Mouse (Mus musculus) WW6 (cell line): ENCODE results near the gene Icam2.
"Not testable (repeated sequence)": the region's sequence is repeated elsewhere in the genome, so short reads cannot be mapped to it uniquely, and the experiment has no call there.

Source experiments
- DNase-seq: peaks from one replicate; pipeline ENCODE4 v3.0.0-alpha.2; 2013; ENCODE audit warnings: low read depth, low spot score

Gene Icam2

DNA sequence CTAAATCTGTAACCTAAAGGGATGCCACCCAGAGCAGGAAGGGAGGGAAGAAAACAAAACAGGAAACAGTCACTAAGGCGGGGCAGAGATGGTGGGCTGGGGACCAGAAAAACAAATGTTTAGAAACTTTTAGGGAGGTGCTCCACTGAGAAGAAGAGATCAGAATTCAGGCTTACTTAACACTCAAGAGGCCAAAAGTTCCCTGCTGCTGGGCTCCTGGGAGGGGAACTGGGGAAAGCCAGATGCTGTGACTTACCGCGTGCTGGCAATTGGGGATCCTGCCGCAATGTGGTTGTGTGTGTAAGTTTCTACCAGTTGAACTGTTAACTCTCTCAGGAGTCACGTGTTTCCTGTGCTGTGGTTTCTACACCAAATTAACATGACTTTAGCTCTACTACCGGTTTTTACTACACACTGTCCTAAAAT, at the start of gene Icam2:
Gene Icam2 (minus strand): TSS at position 285 of the 426 bp plus-strand sequence.
- DNase-seq, result no peak

DNA sequence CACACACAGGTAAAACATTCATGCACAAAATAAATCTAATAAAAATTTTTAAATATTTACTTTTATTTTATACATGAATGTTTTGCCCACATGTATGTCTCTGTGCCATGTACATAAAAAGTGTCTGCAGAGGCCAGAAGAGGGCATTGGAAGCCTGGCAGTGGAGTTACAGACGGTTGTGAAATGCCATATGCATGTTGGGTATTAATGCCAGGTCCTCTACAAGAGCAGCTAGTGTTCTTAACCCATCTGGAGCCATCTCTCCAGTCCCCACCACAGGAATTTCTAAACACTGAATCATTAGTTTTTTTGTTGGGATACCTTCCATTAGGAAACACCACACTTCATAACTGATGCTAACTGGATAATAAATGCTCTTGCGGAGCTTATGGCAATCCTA, 49.7 kb upstream of the Icam2 start:
- no peak for DNase-seq

DNA sequence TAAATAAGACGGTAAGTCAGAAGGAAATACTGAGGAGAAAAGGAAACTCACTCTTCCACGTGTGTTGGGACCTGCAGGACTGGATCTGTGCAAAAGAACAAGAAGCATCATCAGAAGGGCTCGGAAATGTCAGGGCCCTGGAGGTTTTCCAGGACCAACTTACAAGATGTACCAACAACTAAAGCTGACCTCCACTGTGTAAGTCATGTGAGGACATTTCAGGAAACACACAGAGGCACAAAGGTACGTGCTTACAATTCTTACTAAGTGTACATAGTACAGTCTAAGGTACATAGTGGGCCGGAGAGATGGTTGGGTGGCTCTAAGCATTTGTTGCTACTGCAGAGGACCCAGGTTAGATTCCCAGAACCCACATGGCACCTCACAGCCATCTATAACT, 49.2 kb upstream of the Icam2 start:
- DNase-seq, result no peak

DNA sequence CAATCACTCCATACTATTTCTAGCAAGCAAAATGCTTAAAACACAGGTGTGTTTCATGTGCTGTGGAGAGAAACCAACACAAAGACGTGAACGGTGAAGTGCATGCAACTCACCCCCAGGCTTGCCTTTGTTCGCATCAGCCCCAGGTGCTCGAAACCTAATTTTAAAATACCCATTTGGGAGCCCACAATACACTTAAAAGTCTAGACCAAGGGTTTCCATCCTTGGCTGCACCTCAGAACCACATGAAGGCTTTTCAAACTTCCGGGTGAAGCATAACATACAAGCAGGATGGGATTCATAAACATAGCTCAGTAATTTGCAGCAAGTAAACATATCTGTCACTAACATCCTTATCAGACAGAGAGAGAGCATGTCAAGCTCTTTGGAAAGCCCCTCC, 42.5 kb upstream of the Icam2 start:
- no peak for DNase-seq

DNA sequence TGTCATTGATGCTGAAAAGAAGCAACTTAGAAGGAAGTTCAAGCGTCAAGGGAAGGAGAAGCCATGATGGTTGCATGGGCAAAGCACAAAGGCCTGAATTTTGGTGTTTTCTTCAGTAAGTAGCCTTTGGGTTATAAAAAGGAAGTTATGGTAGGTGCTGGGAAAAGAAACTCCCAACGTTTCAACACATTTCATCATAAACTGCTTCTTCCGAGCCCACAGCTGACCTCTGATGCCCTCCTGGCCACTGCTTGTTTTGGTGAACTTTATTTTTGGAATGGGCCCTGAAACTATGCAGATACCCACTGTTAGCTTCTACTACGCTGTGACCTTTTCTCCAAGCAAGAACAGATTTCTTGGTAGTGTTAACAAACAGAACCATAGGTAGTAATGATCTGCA, 41.8 kb upstream of the Icam2 start:
- DNase-seq, result no peak

DNA sequence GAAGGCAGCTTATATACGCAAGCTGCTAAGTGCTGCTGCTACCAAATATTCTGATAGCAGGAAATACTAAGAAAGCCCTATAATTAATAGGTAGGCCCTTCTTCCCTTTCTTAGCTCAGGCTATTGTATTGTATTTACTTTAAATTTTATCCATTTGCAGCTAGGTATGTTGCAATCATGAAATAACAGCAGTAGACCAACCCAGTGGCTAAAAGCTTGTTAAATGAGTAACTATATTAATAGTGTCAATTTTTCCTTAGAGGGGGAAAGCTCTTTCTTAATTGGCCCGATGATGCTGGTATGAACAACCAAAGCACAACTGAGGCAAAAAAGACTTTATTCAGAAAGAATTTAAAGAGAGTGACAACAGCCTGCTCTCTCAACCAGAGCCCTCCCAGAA, 40.7 kb upstream of the Icam2 start:
- no peak for DNase-seq

DNA sequence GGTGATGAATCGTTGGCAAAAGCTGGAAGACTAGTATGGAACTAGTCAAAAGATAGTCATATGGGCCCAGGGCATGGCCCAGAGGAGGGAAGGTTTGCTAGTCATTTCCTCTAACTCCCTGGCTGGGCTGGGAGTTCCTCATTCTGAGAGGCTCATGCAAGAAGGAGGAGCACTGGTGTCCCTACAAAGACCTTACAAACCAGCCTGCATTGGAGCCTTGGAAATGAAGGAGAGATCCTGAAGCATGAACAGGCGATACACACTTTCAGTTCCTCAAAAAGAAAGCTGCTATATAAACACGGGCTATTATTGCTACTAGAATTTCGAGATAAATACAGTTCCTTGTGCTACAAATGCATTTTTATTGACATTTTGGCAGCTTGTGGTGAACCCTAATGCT, 40.2 kb upstream of the Icam2 start:
- no peak for DNase-seq

DNA sequence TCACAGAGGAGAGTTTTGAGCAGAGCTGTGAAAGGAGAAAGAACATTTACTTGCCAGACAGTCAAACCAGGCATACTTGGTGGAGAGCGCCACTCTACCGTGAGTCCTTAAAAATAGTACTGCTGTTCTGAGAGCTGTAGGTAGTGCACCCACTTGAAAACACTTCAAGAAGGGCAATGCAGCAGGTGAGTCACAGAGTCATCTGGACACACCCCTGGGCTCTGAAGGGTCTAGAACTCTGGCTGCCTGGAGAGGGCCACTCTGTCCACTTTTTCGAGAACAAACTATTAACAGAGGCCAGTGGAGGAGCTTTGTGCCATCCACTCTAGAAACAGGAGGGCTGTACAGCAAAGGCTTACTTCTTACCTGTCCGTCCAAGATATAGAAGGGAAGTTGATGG, 38.6 kb upstream of the Icam2 start:
- no peak for DNase-seq

DNA sequence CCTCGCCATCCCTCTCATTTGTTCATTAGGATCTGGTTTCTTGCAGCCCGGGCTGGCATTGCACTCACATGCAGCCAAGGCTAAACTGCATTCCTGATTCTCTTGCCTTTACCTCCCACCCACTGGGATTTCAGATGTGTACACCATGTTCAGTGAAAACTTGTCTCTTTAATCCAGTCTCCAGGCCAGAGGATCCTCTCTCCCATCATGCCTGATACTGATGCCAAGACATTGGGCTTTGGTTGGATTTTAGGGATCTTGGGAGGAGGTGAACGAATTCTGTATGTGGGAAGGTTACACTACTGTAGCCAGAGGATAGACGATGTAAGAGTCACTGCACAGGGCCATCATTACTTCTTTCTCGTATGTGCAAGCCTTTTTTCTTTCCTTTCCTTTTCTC, 37.3 kb upstream of the Icam2 start:
- no peak for DNase-seq

DNA sequence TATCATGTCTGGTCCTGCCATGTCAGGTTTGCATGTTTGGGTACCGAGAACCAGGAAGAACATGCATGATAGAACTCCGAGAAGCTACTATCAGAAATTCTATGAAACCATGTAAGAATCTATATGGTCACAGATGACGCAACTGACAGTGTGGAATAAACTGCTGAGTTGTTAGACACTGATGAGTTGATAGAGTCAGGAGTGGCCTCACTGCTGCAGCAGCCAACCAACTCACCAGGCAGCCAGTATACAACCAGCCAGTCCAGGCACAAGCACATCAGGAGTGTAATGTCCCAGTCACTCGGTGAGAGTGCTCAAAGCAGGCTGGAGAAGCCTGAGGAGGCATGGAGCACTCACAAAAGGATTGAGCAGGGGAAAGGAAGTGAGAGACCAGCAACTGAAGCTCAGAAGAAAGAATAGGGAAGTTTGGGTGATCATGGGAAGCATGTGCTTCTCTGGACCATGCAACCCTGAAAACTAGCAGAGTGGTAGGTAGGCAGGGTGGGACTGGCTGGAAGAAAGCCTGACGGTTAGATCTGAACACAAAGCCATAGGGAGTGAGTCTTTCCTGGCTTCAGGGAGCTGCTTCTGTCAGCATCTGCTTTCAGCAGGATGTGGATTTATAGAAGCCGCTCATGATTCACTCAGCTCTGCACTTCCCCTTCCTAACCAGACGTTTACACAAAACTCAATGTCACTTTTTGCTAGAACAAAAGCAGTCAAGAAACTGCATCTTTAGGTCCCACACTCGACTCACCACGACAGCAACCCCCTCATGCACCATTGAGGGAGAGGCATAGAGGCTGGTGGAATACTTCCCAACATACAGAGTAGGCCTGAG, 31.6 kb upstream of the Icam2 start:
- DNase-seq, result no peak

DNA sequence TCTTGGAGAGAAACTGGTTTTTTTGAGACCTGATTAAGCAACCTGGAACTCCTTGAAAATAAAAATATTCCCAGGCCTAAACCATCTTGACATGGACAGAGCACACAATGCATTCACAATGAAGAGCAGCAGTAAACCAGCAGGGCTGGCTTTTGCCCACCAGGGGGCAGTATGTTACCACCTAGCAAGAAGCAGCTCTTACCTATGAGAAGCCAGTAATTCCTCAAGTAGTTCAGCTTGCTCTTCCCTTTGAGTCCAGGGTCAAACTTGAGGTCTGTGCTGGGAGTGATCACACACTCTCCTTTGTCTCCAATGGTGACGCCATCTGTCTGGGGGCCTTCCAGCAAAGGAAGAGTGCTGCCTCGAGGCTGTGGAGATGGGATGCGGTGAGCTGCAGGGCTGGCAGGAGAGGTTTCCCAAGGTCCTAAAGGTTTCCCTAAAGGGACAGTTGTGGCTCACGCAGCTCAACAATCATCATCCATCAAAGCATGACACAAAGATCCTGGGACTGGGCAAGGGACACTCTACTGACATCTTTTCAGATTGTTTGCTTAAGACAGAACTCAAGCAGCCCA, 30.8 kb upstream of the Icam2 start:
- peak; percentile 71 for DNase-seq

DNA sequence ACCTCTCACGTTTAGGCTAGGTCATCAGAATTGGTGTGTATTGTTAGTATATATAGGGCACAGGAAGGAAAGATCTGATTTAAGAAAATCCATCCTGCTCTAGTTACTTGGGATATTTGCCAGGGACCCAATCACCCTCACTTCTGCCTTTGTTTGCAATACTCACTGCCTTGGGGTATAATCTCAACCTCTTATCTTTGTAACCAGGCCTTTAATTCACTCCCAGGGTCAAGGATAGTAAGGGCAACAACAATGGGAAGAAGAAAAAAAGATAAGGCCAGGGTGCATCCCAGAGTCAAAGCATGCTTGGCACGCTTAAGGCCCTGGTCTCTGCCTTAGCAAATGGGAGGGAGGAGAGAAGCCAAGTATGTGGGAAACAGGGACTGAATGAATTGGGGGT, 30.0 kb upstream of the Icam2 start:
- DNase-seq, result no peak

DNA sequence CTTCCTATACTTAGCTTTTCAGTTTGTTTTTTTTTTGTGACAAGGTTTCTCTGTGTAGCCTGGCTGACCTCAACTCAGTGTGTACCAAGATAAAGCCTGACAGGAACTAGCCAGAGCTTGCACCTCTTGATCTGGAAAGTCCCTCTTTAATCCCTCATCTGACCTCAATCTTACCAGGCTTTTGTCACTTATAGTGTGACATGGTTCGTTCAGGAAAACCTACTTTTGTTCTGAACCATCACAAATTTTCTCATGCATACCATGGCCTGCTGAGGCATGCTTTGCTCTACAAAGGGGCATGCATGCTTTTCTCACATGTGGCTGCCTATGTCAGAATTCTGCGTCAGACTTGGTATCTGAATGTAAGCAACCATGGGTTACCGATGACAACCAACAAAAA, 28.5 kb upstream of the Icam2 start:
- no peak for DNase-seq

DNA sequence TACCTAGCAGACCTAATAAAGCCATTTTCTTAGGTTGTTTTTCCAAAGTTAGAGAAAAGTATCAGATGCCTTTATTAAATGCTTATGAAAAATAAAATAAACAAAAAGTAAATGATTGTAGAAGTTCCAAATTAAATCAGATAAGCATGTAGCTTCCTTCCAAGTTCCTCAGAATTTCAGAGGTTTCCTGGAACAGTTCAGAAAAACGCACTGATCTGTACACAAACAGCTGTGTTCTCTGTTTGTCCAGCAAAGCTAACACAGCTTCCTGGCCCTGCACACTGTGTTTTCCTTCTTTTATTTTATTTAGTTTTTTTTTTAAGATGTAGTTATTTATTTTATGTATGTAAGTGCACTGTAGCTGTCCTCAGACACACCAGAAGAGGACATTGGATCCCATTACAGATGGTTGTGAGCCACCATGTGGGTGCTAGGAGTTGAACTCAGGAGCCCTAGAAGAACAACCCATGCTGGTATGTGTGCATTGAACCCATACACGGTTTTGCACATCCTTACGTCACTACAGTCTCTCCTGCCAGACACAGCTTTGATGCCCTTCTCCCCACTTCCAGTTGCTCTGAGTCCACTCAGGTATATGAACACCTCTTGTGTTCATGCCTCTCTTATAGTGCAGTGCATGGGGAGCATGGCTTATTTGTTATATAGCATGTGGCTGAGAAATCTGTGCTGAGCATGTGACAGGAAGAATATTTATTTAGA, 24.9 kb upstream of the Icam2 start:
- DNase-seq, result no peak

DNA sequence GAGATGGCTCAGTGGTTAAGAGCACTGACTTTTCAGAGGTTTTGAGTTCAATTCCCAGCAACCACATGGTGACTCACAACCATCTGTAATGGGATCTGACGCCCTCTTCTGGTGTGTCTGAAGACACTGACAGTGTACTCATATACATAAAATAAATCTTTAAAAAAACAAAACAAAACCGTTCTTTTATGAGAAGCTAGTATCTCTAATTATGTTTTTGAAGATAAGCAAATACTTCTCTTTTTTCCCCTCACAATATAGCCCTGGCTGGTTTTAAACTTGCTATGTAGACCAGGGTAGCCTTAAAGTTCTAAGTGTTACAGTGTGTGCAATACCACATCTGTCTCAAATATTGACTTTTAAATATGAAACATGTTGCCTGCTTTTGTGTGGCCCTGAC, 23.3 kb upstream of the Icam2 start:
- DNase-seq, result no peak

DNA sequence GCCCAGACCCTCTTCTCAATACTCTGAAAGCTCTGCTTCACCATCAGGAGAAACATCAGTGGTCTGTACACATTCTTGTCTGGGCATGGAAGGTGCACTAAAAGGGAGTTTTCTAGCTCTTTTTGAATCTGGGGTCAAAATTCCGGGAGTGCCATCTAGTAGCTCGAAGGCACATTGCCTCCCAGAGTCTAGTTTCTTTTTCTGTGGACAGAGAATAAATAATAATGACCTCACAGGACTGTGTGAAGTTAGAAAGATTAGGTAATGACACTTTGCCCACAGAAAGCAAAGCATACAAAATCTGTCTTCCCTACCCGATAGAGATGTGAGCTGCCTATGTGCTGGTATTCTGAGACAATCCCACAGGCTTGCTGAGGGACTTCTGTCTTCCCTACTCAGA, 22.6 kb upstream of the Icam2 start:
- no peak for DNase-seq

DNA sequence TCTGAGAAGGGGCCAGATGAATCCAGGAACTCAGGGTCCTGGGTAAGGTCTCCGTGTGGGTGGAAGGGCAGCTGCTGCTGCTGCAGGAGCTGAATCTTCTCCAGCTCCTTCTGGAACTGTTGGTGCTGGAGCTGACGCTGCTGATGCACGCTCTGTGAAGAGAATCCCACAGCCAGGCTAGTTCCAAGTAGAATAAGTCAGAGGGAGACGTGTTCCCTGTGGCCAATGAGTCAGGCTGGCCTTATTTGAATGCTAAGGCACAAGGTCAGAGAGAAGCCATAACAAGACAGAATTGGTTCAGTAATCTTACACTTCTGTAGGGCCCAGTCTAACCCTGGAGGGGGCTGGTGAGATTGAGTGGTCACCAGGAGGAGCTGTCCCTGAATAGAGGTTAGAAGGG, 22.1 kb upstream of the Icam2 start:
- DNase-seq, result no peak

DNA sequence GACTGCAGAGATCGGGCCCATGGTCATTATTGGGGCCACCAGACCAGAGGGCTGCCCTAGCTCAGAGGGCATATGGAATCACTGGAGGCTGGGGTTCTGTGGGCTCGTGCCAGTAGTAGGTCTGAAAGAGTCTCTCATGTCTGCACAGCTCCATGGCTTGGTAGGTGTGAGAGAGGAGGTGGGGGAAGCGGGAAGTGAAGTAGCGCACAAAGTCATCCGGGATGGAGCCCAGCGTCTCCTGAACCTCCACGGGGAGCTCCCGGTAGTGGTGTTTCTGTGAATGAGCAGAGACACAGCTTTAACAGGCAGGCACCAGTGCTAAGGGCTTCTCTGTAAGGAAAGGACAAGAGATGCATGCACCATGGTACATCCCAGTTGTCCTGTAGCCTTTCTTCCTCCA, 10.6 kb upstream of the Icam2 start:
- no peak for DNase-seq

DNA sequence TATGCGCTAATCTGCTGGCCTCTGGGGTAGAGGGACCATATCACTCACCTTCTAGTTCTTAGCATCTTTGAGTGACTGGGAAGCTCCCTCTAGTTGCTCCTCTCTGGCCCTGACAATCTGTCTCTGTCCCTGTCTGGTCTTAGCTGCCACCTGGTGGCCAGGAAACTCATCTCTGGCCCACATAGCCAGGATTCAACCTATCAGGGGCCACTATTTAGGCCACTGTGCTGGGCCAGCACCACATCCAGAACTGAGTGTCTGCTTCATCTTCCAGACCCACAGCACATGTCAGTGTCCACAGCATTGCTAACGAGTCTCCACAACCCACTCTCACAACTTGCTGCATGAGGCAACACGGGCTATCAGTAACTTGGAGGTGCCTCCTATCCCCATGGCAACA, 9.8 kb upstream of the Icam2 start:
- DNase-seq, result no peak

DNA sequence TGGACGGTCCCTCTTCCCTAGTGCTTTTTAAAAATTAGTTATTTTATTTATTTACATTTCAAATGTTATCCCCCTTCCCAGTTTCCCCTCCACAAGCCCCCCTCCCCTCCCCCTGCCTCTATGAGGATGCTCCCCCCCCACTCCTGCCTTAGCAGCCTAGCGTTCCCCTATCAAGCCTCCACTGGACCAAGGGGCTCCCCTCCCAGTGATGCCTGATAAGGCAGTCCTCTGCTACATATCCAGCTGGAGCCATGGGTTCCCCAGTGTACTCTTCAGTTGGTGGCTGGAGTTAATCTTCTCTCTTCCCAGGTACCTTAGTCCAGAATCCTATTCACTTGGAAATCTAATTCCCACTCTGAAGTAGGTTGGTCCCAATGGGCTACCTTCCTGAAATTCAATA, 6.2 kb upstream of the Icam2 start:
- not testable (repeated sequence) for DNase-seq

DNA sequence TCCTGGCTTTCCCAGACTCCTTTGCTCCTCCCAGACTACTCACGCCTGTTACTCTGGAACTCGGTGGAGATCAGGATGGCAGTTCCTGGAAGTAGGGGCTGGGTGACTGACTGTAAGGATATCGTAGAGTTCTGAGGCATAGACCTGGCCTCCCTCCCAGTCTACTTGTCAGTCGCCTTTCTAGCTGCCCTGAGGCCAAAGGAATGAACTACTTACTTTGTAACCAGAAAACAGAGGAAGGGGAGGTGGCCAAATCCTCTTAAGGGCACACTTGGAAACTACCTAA, 5.4 kb upstream of the Icam2 start:
- no peak for DNase-seq

DNA sequence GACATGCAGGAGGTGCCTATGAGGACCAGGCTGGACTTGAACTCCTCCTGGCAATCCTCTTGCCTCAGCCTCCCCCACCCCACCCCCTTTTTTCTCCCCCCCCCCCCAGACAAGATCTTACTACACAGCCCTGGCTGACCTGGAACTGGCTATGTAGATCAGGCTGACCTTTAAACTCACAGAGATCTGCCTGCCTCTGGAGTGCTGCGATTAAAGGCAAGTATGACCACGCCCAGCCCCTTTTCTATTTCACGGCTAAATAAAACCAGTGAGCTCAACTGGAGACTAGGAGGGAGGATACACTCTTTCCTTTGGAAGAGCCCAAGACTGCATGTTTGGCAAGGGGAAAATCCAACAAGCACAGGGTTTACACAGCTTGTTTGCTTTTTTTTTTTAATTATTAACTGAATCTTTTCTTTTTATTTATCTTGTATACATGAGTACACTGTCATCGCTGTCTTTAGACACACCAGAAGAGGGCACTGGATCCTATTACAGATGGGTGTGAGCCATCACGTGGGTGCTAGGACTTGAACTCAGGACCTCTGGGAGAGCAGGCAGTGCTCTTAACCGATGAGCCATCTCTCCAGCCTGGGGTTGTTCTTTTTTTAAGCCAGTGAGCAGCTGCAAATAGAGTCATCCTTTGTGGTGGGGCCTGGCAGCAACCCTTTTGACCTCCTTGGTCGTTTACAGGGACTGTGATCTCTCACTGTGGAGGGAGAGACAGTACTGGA, 4.9 kb upstream of the Icam2 start:
- no peak for DNase-seq
